Mouse (Mus musculus) megakaryocyte, embryonic 14.5 days (primary cell): ENCODE measurements at regions not wholly inside any gene's neighbourhood (a gene's known extent, or its start where the extent isn't known, plus 50 kb on each side); places are given as distances from the start of the nearest gene placed in this dataset.

Experiments
- FLI1 ChIP-seq: IDR thresholded peaks from 2 replicates; pipeline ENCODE4 v1.6.1; 2012; ENCODE audit warnings: low read length, inconsistent platforms, mixed read lengths
- GATA1 ChIP-seq: IDR thresholded peaks from 3 replicates; pipeline ENCODE4 v1.6.1; 2012; ENCODE audit warnings: mixed read lengths, low read length, inconsistent platforms, borderline replicate concordance

- TF ChIP-seq GATA1 (no peak), FLI1 (no peak)
Observed at GRCm38 (mm10) chr10:68865776-68866175, 142.3 kb downstream of the Tmem26 start.
